Mouse (Mus musculus) c-Kit-negative CD71-positive TER-119-positive erythroid progenitor cells, embryonic 14.5 days (primary cell): ENCODE measurements around the gene Lsm7.

Experiments
- DNase-seq: peaks from one replicate; pipeline ENCODE4 v3.0.0-alpha.2; 2013; ENCODE audit warnings: low read depth, low spot score

Gene Lsm7

DNA sequence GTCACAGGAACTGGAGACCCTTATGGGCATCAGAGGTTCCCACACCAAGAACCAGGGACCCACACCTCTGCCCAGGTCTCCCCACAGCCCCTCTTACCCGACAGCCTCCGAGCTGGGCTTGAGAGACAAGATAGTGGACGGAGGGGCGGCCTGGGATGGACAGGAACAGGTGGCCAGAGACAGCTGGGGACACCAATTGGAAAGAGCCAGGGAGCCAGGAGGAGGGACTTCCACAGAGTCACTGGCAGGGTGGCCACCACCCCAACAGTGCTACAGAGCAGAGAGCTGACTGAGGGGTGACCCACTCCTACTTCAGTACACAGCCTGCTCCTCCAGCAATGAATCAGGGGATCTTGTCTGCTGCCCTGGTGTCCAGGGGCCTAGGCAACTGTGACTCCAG lies 41.6 kb downstream of the Lsm7 start, which contains the start of gene Jsrp1:
Jsrp1 (minus strand) TSS at position 133 of the 400 bp plus-strand sequence.
- no peak for DNase-seq

DNA sequence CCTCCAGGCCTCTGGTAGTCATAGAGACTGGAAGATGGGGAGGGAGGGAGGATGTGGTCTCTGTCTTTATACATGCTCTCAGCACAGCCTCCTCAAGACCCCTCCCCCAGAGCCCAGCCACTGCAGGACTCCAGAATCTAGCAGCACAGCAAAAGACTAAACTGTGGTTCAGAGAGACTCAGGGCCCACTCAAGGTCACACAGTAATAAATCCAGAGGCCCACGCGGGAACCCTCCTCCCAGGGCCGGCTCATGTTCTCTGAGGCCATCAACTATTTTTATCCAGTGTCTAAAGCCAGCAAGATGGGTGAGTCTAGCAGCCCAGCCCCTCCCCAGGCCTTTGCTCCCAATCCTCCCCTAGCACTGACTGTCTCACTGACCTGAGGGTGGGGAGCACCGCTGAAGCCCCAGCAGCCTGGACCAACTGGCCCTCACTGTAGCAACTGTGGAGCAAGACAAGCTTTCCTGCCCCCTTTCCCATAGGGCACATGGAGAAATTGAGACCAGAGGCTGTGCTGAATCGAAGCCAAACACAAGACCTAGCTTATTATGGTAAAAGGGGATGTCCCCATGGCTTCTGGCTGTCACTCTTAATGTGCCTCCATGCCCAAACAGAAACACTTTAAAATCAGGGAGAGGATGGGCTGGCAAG lies 42.5 kb downstream of the Lsm7 start:
- DNase-seq = no peak

DNA sequence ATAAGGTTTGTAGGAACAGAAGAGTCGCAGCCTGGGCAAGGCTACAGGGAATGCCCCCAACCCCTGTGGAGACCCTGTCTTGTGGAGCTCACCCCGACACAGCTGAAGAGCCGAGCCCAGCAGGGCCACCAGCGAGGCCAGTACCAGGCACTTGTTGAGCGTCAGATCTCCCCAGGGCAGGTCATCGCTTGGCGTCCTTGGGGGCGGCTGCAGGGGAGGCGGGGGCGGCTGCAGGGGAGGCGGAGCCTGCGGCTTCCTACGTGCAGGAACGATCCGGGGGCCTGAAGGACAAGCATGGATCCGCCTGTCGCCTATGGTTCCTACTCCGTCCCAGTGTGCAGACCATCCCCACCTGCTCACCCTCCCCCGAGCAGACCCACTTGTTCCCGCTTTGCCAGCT lies 44.9 kb downstream of the Lsm7 start:
- DNase-seq = no peak

DNA sequence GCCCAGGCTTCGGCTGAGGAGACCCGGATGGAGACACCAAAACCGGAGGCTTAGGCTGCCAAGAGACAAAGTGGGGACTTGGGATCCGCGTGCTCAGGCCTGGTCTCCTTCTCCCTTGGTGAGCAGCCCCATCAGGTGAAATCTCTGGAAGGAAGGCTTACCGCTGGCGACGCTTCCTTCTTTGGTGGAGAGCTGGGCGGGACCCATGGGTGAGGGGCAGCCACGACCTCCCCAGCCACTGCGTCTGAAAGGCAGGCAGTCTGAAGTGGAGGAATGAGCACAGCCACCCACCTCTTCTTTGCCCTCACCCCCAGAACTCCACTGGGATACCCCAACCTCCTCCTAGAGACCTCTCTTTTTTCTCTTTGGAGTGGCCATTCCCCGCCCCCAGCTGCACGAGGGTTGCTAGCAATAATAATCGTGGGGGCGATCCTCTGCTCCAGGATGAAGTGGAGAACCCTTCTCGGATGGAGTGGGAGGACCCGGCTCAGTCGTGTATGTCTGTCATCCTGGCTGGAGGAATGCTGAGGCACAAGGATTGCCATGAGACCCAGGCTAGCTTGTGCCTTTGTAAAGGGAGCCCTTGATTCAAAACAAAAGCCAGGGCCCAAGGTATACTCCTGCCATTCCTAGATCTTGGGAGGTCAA lies 45.9 kb downstream of the Lsm7 start:
- no peak for DNase-seq

DNA sequence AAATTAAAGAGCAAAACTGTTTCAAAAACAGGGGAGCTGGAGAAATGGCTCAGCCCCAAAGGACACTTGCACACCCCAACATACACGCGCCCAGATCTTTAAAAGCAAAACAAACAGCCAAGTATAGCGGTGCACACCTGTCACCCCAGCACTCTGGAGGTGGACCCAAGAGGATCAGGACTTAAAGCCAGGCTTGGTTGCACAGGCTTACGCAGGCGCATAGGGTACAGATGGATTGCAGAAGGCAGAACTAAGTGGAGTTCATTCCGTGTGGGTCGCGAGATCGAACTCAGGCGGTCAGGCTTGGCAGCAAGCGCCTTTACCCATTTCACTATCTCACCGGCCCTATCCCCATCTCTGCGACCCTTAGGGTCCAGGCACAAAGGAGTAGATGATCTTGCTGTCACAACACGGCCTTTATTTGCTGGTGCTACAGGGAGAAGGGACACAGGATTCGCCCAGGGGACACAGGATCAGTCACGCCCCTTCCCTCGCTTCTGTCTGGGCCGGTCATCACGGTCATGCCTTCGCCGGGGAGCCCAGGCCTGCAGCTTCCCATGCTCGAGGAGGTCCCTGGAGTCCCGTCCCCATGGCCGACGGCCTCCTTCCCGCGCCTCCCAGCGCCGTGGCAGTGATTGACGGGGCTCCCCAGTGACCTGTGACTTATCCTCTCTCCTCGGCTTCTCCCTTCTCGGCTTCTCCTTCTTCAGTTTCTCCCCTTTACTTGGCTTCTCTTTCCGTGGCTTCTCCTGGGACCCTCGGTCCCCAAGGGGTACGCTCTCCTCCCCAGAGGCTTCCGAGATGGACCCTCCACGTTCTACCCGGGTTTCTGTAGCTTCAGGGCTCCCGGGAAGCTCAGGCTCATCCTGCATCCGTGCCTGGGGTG lies 46.7 kb downstream of the Lsm7 start:
- no peak for DNase-seq

DNA sequence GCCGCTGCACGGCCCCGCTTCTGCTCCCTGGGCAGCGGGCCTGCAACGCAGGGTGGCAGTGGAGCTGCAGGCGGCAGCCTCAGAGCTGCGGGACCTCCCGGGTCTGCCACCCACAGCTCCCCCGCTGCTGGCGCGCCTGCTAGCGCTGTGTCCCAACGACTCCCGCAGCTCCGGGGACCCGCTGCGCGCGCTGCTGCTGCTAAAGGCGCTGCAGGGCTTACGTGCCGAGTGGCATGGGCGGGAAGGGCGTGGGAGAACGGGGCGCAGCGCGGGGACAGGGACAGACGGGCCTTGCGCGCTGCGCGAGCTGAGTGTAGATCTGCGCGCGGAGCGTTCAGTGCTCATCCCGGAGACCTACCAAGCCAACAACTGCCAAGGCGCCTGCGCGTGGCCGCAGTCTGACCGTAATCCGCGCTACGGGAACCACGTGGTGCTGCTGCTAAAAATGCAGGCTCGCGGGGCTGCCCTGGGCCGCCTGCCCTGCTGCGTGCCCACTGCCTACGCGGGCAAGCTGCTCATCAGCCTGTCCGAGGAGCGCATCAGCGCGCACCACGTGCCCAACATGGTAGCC lies 47.9 kb downstream of the Lsm7 start:
- DNase-seq = no peak

DNA sequence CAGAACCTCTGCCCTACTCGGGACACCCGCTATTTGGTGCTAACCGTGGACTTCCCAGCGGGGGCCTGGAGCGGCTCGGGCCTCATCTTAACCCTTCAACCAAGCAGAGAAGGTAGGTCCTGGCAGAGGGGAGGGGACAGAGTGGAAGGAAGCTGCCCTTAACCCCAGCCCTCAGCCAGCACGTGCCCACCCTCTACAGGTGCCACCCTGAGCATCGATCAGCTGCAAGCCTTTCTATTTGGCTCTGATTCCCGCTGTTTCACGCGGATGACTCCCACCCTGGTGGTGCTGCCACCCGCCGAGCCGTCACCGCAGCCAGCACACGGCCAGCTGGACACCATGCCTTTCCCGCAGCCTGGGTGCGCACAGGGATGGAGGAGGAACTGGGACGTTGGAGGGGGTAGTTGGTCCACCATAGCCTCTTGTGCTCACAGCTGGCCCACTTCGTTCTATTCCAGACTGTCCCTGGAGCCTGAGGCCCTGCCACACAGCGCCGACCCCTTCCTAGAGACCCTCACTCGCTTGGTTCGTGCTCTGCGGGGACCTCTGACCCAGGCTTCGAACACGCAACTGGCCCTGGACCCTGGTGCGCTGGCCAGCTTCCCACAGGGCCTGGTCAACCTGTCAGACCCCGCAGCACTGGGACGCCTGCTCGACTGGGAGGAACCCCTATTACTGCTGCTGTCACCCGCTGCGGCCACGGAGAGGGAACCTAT lies 48.5 kb downstream of the Lsm7 start:
- no peak for DNase-seq

DNA sequence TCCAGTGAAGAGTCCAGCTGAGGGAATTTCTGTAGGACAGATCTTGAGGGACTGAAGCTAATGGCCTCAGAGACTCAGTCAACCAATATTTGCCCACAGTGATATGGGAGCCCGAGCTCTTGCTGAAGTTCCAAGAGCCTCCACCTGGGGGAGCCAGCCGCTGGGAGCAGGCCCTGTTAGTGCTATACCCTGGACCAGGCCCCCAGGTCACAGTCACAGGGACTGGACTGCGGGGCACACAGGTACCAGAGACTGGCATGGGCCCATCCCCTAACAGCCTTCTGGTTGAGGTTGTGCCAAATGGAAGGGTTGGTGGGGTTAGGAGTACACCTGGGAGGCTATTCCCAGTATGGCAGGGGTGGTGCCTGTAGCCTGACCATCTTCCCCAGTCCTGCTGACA lies 49.1 kb downstream of the Lsm7 start:
- no peak for DNase-seq

DNA sequence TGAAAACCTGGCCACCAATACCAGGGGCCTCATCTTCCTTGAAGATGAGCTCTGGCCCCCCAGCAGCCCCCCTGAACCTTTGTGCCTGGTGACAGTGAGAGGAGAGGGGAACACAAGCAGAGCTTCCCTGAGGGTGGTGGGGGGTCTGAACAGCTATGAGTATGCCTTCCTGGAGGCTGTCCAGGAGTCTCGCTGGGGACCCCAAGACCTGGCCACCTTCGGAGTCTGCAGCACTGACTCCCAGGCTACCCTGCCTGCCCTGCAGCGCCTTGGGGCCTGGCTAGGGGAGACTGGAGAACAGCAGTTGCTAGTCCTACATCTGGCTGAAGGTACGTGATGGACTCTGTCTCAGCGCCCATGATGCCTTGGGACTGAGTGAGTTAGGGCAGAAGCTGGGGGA lies 49.7 kb downstream of the Lsm7 start:
- DNase-seq = no peak

DNA sequence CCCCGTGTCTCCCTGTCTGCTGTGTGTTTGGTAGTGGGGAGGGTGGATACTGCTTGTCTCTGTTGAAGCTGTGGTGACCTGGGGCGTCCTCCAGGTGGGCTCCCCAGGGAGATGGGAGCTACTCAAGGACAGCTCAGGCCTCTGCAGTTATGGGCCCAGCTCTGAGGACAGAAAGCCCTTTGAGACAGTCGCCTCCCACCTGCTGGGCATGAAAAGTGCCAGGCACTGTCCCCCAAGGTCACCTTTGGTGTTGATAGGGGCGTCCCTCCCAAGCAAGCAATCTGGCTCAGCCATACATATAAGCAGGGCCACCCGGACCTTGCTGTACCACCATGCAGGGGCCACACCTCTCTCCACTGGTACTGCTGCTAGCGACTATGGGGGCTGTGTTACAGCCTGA lies 50.1 kb downstream of the Lsm7 start, which contains the start of gene Amh:
Amh (plus strand) TSS at position 328 of the 400 bp plus-strand sequence.
- no peak for DNase-seq

DNA sequence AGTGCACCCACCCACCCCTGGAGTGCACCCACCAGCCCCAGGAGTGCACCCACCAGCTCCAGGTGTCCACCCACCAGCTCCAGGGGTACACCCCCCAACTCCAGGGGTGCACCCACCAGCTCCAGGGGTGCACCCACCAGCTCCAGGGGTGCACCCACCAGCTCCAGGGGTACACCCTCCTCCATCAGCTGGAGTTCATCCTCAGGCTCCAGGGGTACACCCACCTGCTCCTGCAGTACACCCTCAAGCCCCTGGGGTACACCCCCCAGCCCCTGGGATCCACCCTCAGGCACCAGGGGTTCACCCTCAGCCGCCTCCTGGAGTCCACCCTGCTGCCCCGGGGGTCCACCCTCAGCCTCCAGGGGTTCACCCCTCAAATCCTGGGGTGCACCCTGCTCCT lies 50.7 kb downstream of the Lsm7 start:
- DNase-seq = no peak

DNA sequence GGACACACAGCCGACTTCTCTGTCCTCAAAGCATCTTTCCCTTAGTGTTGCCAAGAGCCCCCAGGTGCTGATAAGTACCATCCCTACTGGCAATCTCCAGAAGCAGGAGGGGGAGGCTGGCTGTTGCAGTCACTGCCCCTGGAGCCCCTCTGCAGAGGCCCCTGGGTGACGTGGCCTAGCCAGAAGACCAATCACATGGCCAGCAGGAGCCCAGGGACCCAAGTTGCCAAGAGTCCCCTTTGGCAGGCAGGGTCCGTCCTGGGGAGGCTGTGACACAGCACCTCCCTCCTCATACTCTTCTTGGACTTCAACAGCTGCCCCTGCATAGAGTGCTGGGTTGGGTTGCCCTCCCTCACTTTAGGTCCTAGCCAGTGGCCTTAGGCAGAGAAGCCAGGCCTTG lies 52.0 kb downstream of the Lsm7 start:
- DNase-seq = no peak
